Mouse (Mus musculus) lung, postnatal 0 days (tissue): ENCODE measurements at regions not wholly inside any gene's neighbourhood (a gene's known extent, or its start where the extent isn't known, plus 50 kb on each side); places are given as distances from the start of the nearest gene placed in this dataset.

ENCODE experiments used
- ATAC-seq: fragments of 200-750 bp; cut with Nextera tagmentation; 2 replicates; pipeline ENCODE4 v1.8.0; 2017; ENCODE audit warnings: moderate library complexity
- DNase-seq: peaks from one replicate; pipeline ENCODE4 v3.0.0-alpha.2; 2016; ENCODE audit warnings: low spot score
- H3K27ac ChIP-seq: fragments of 300-500 bp; sonication (generic); 2 replicates; pipeline ENCODE4 v1.5.1; 2014; ENCODE audit warnings: antibody characterized with exemption, mild to moderate bottlenecking, low read length, mixed read lengths
- H3K27me3 ChIP-seq: fragments of 300-500 bp; sonication (generic); replicated peaks from 2 replicates; pipeline ENCODE4 v1.6.1; 2014; ENCODE audit warnings: low read length, mixed read lengths; ENCODE audit not compliant: insufficient read depth
- H3K36me3 ChIP-seq: fragments of 300-500 bp; sonication (generic); 2 replicates; pipeline ENCODE4 v1.6.1; 2014; ENCODE audit warnings: low read length, mixed read lengths; ENCODE audit not compliant: insufficient read depth
- H3K4me1 ChIP-seq: fragments of 300-500 bp; sonication (generic); 2 replicates; pipeline ENCODE4 v1.6.1; 2014; ENCODE audit warnings: antibody characterized with exemption, low read depth, low read length, mixed read lengths; ENCODE audit not compliant: insufficient read depth
- H3K4me2 ChIP-seq: fragments of 300-500 bp; sonication (generic); replicated peaks from 2 replicates; pipeline ENCODE4 v1.6.1; 2014; ENCODE audit warnings: low read depth, mild to moderate bottlenecking, low read length, moderate library complexity, mixed read lengths
- H3K4me3 ChIP-seq: fragments of 300-500 bp; sonication (generic); 2 replicates; pipeline ENCODE4 v1.5.1; 2014; ENCODE audit warnings: low read depth, low read length
- H3K9ac ChIP-seq: fragments of 300-500 bp; sonication (generic); replicated peaks from 2 replicates; pipeline ENCODE4 v1.6.1; 2014; ENCODE audit warnings: low read depth, mild to moderate bottlenecking
- H3K9me3 ChIP-seq: fragments of 300-500 bp; sonication (generic); 2 replicates; pipeline ENCODE4 v1.6.1; 2016; ENCODE audit warnings: low read length, mixed read lengths
- CTCF ChIP-seq: IDR thresholded peaks from 2 replicates; pipeline ENCODE4 v1.5.1; 2016; ENCODE audit warnings: antibody characterized with exemption, mild to moderate bottlenecking
- EP300 ChIP-seq: IDR thresholded peaks from 2 replicates; pipeline ENCODE4 v1.6.1; 2016; ENCODE audit warnings: antibody characterized with exemption, mild to moderate bottlenecking, control low read depth
- WGBS: fragments of 180-500 bp; shearing (Covaris S2); extraction: QIAGEN DNeasy Blood & Tissue Kit; methylation state at CpG from one replicate; pipeline ENCODE4 v1.1.7; 2014; 5-methylcytosine and 5-hydroxymethylcytosine counted together

DNA sequence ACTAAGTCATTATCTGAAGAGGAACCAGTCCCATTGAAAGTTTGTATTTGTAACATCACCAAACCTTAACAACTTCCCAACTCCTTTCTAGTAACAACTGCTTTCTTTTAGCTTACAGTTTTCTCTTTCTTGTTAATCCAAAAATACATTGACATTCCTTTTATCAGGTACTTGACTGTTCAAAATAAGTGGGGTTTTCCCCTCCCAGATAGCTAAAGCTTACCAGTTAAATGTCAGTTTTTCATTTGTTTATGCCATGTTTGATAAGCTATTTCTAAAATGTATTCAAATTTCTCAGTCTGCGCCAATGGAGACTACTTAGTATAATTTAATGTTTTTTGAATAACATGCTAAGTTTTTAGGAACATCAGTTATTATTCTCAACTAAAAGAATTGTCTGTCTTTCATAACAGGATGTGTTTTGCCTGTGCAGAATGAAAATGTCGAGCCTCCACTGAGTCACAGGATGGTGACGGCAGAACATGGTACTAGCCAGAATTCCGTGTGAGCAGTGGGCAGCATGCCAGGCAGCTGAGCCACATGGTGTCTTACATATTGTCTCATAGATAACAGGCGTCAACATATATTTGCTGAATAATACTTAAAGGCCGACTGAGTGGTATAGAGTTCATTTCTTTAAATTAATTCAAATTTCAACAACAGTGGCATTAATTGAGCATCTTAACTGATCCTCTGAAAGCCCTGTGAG is 82.1 kb upstream of the Atg10 start:
- DNase-seq (peak; percentile 38), ATAC-seq (no peak; the same call in 1 of the 2 replicates)
- Histone ChIP-seq H3K27ac (no peak overlapping the region), H3K4me2 (no peak overlapping the region), H3K27me3 (no peaks in the 10 kb centered on the region), H3K36me3 (no peaks in the 10 kb centered on the region), H3K4me1 (no peaks in the 10 kb centered on the region), H3K4me3 (no peak overlapping the region), H3K9ac (no peak overlapping the region), H3K9me3 (no peaks in the 10 kb centered on the region)
- WGBS: 51% methylated on average over 6 of the region's 6 CpGs
- TF ChIP-seq CTCF (no peak), EP300 (no peak)

DNA sequence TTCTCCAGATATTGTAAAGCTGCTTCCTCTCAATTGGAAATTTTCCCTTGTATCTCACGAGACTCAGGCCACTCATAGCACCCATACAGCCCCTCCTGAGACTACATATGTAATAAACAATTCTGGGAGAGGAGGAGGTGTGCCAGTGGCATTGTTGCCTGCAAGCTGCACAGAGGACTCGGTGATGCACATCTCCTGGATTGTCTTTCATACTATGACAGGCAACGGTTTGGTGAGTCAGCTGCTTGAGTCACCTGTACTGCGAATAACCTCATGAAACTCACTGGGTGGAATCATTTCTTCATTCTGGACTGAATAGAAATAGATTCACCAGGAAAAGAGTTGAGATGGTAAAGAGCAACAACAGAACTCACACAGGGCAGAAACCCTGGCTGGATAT is 82.8 kb upstream of the Atg10 start:
- TF ChIP-seq EP300: no peak
- TF ChIP-seq CTCF: no peak
- 79% methylated on average over 4 of the region's 4 CpGs for WGBS
- Histone ChIP-seq H3K4me2 (no peak overlapping the region), H3K4me1 (no peaks in the 10 kb centered on the region), H3K4me3 (no peak overlapping the region), H3K9me3 (no peaks in the 10 kb centered on the region), H3K9ac (no peak overlapping the region), H3K36me3 (no peaks in the 10 kb centered on the region), H3K27ac (no peak overlapping the region), H3K27me3 (no peaks in the 10 kb centered on the region)
- DNase-seq: no peak
- no peak for ATAC-seq

DNA sequence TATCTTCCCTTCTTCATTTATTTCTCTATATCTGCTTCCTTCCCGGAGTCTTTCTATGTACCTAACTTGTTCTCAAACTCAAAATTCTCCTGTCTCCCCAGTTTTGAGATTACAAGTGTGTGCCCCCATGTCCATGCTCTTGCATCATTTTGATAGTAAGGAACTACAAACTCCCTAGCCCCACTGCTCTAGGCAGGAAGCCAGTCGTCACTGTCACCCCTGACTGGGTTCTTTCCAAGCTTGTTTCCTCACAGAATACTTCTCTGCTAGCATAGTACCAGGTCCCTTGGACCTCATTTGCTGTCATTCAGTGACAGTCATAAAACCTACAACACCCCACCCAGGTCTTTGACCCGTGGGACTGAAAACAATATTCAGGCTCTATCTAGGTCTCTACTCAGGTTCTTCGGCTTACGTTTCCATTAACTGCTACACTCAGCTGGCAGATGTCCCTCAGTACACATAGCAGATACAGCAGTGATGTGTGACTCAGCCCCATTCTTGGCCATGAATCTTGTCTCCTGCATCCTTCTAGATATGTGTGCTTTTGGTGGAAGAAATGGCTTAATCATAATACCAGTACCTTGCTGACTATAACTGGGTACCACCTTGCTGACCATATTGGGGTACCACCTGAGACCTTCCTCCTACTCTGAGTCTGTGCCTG is 89.3 kb upstream of the Atg10 start:
- Histone ChIP-seq H3K9ac (no peak overlapping the region), H3K9me3 (no peaks in the 10 kb centered on the region), H3K4me2 (no peak overlapping the region), H3K36me3 (no peaks in the 10 kb centered on the region), H3K27ac (no peak overlapping the region), H3K4me3 (no peak overlapping the region), H3K27me3 (no peaks in the 10 kb centered on the region), H3K4me1 (no peaks in the 10 kb centered on the region)
- ATAC-seq (peak; percentile 38; the same call in 1 of the 2 replicates), DNase-seq (peak; percentile 12)
- TF ChIP-seq CTCF: no peak
- no peak for TF ChIP-seq EP300
- 63% methylated on average over 5 of the region's 5 CpGs for WGBS

DNA sequence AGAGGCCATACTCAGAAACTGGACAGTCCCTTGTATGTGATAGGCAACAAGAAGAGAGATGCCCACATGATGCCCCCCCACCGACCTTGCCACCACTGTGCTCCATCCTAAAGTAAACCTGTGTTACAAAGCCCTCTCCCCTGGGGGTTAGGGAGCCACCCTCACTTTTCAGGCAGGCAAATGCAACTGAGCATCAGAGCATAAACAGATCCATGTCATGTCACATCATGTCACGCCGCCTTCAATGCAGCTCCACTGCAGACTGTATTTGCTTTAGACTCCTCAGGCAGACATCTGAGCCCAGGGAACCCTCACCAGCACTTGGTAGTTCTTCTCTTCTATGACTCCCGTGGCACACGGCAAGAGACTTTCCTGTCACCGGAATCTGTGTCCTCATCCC is 98.6 kb upstream of the Atg10 start:
- Histone ChIP-seq H3K9me3 (no peaks in the 10 kb centered on the region), H3K27me3 (no peaks in the 10 kb centered on the region), H3K4me1 (no peaks in the 10 kb centered on the region), H3K9ac (no peak overlapping the region), H3K4me2 (no peak overlapping the region), H3K27ac (no peak overlapping the region), H3K36me3 (no peaks in the 10 kb centered on the region), H3K4me3 (no peak overlapping the region)
- no peak for ATAC-seq
- DNase-seq: no peak
- WGBS: 80% methylated on average over 6 of the region's 6 CpGs
- TF ChIP-seq EP300 (no peak), CTCF (no peak)

DNA sequence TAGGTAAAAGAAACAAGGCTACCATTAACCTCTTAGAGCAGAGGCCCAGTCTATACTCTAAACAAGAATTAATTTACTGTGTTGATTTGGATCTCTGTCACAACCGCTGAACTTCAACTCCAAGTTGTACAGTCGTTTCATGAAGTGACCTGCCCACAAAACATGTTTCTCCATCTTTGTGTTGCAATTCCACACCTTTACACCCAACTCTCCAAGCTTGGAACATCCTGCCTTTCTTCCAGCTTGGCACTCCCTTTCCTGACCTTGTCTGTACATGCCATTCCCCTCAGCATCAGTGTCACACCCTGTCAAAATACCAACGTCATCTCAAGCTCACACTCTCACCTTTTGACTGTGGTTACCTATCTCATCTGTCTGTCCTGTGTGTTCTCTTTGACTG is 103.1 kb upstream of the Atg10 start:
- H3K27me3 ChIP-seq: no peaks in the 10 kb centered on the region
- DNase-seq (no peak), ATAC-seq (no peak)
- 66% methylated on average over 3 of the region's 3 CpGs for WGBS
- no peaks in the 10 kb centered on the region for H3K9me3 ChIP-seq
- no peak overlapping the region for H3K4me2 ChIP-seq
- no peak overlapping the region for H3K9ac ChIP-seq
- H3K4me1 ChIP-seq: no peaks in the 10 kb centered on the region
- H3K4me3 ChIP-seq: no peak overlapping the region
- H3K27ac ChIP-seq: no peak overlapping the region
- H3K36me3 ChIP-seq: no peaks in the 10 kb centered on the region
- TF ChIP-seq EP300: no peak
- no peak for TF ChIP-seq CTCF

DNA sequence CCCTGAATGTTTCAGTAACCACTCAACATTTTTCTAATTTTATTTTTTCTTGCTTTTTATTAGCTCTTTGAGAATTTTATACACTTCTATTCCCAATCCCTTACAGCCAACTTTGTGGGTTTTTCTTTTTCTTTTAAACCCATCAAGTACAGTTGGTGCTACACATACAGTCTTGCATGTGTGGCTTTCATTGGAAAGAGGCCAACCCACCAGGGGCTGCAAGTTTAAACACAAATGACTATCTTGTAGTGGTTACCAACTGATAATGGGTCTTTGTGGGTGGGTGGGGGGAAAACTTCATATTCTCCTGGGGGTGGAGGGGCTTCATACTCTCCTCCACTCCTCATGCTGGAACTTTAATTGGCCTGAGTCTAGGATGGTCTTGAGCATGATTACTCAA is 110.5 kb upstream of the Atg10 start:
- no peak overlapping the region for H3K4me3 ChIP-seq
- ATAC-seq: no peak
- DNase-seq: no peak

More for the DNA sequence above, 110.5 kb upstream of the Atg10 start:
- Histone ChIP-seq H3K9me3 (no peaks in the 10 kb centered on the region), H3K36me3 (no peaks in the 10 kb centered on the region), H3K9ac (no peak overlapping the region), H3K4me1 (no peaks in the 10 kb centered on the region), H3K4me2 (no peak overlapping the region), H3K27me3 (no peaks in the 10 kb centered on the region), H3K27ac (no peak overlapping the region)
- TF ChIP-seq EP300: no peak
- TF ChIP-seq CTCF: no peak
